Mouse (Mus musculus) urinary bladder, postnatal 14 days (tissue): ENCODE results near the gene Pif1.

ENCODE experiments used
- DNase-seq: peaks from one replicate; pipeline ENCODE4 v3.0.0; 2021; ENCODE audit warnings: low spot score

The Pif1 gene

DNA sequence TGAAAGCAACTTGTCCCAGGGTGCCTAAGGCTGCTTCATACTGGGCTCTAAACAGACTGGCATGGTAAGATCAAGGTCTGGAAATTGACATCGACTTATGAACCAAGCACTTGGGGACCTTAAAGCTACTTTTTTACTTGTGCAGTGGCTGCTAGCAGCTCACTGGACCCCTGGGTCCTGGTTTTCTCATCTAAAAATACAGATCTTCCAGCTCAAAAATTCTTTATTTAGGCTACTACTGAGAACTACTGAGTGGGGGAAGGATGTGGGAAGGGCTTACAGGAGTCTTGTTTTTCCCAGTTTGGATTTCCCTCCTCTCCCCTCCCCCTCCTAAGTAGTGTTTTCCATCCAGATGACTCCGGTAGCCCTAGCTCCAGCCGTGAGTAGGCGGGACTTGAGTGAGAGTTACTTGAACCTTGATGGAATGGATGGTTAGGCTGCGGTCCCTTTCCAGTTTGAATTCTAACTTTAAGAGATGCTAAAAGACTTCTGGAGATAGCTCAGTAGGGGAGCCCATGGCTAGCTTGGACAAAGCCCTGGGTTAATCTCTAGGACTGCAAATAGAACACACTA, 54.0 kb downstream of the Pif1 start:
- DNase-seq = no peak

DNA sequence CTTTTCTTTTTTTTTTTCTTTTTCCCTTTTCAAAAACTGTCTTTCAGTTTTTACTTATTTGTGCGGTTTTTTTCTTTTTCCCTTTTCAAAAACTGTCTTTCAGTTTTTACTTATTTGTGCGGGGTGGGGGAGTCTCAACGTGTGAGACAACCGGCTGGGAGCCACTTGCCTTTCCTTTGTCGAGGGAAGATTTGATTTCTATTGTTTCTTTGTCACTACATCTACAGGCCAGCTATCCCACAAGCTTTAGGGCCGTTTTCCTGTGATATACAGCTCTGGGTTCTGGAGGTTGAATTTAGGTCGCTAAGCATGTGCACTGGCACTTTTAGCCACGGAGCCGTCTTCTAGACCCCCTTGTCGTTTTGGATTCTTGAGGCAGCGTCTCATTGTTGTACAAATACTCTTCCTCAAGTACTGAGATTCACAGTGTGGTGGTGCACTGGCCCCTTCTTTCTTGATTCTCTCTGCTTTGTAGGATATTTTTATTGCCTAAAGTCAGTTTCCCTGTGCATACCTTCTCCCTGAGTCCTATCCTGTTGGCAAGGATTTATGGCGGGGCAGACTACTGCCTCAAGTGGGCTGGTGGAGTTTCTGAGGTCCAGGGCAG, 54.6 kb downstream of the Pif1 start:
- DNase-seq = no peak

DNA sequence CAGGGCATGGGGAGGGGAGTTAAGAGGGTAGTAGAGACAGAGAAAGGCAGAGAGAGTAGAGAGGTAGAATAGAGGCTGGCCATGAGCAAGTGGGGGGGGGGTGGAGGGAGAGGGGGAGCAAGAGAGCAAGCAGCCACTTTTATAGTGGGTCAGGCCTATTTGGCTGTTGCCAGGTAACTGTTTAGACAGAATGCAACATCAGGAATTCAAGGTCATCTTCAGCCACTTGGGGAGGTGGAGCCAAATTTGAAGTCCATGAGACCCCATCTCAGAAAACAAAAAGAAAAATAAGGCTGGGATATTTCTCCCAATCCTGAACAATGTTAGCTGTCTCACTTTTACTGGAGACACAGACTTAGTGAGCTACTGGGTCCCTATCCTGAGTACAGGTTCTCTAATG, 55.6 kb downstream of the Pif1 start:
- DNase-seq = no peak

DNA sequence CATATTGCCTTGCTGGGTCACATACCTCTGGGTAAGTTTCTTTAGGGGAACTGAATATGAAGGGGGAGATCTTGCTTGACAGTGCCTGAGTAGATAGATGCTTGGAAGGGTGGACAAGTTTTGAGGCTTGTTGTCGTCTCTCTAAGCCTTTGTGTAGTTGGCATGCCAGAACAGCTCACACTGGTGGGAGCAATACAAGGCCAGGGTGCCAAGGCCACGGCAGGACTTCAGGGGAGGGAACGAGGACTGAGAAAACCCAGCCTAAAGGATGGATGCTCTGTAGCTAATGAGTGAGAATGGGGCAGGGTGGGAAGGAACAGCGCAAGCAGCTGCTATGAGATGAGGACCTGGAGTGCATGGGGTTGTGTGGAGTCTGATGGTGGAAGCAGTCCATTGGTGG, 58.0 kb downstream of the Pif1 start:
- DNase-seq = no peak
